Mouse (Mus musculus) G1E (cell line): ENCODE measurements around the gene Cdc14b. TPM values are rescaled to one million over a fixed set of nuclear protein-coding genes. Genes with fewer than 3 reads are reported as not detected.

Experiments used
- ATAC-seq: 2 replicates; pipeline ENCODE4 v1.8.0; 2016; ENCODE audit warnings: mild to moderate bottlenecking; ENCODE audit not compliant: insufficient number of reproducible peaks, poor library complexity, low FRiP score, severe bottlenecking; ENCODE audit errors: extremely low read depth
- DNase-seq: peaks from one replicate; pipeline ENCODE4 v3.0.0; 2012; ENCODE audit warnings: low spot score
- H3K27me3 ChIP-seq: 2 replicates; pipeline ENCODE4 v1.6.1; 2012; ENCODE audit warnings: mild to moderate bottlenecking, low read length, inconsistent platforms; ENCODE audit not compliant: insufficient read depth
- H3K36me3 ChIP-seq: replicated peaks from 2 replicates; pipeline ENCODE3; 2012; ENCODE audit warnings: mild to moderate bottlenecking, inconsistent platforms
- H3K4me1 ChIP-seq: 2 replicates; pipeline ENCODE4 v1.6.1; 2012; ENCODE audit warnings: low read depth, low read length, inconsistent platforms, mixed read lengths; ENCODE audit not compliant: insufficient read depth
- H3K4me3 ChIP-seq: 2 replicates; pipeline ENCODE4 v1.5.1; 2012; ENCODE audit warnings: low read depth, mild to moderate bottlenecking, inconsistent platforms, low read length, moderate library complexity, mixed read lengths
- H3K9me3 ChIP-seq: replicated peaks from 2 replicates; pipeline ENCODE4 v1.6.1; 2012; ENCODE audit warnings: inconsistent platforms
- CTCF ChIP-seq: IDR thresholded peaks from 2 replicates; pipeline ENCODE4 v1.5.1; 2012; ENCODE audit warnings: low read depth, low read length, inconsistent platforms, mixed read lengths
- GATA1 ChIP-seq: IDR thresholded peaks from 2 replicates; pipeline ENCODE4 v1.6.1; 2012; ENCODE audit warnings: borderline replicate concordance, low read length, inconsistent platforms, mixed read lengths
- GATA2 ChIP-seq: IDR thresholded peaks from 2 replicates; pipeline ENCODE4 v1.6.1; 2012; ENCODE audit warnings: low read depth, low read length, inconsistent platforms, borderline replicate concordance
- POLR2AphosphoS5 ChIP-seq: IDR thresholded peaks from 2 replicates; pipeline ENCODE4 v1.6.1; 2012; ENCODE audit warnings: low read depth, low read length, inconsistent platforms; ENCODE audit not compliant: insufficient replicate concordance
- TAL1 ChIP-seq: conservative IDR thresholded peaks from 2 replicates; pipeline ENCODE4 v1.6.1; 2012; ENCODE audit warnings: low read depth, low read length, inconsistent platforms, mixed read lengths
- polyA plus RNA-seq: library from polyadenylated mRNA; stranded (reverse); fragments of >175 nt; gene quantifications from 2 replicates; pipeline ENCODE4 v1.2.3, GENCODE M21; 2012
- total RNA-seq, 2 experiments: library from RNA; stranded (forward) in 1 of 2; stranded (reverse) in 1 of 2; fragments of 200-1000 nt in 1 of 2; fragments of >200 nt in 1 of 2; fragmentation: Nextera tagmentation in 1 of 2; gene quantifications; 2 replicates each; pipeline ENCODE4 v1.2.3; 2014 to 2017

Gene Cdc14b
- total and polyA plus RNA-seq, 3 experiments: 0.13 to 4.1 (median 2.3) TPM

DNA sequence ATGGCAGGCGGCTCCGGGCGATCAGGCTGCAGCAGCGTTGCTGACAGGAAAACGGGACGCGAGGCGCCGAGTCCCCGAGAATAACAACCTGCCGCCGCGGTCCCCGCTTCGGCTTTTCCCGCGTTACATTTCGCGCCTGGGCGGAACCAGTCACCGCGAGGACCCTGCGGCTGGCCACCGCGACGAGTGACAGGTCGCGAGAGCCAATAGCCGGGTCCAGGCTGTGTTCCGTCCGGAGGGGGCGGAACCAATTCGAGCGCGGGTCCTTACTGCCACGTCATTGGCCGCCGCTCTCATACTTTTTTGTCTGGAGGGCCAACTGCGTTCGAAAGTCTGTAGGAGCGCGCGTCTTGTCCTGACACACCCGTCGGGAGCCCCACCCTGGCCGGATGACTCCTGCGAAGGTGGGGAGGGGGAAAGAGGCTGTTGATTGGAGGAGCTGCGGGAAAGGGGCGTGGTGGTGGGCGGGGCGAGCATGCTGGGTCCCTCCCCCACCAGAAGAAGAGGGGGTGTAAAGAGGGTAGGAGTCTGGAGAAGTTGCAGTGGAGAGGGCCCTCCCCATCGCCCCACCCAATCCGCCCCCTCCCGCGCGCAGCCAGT, 121.9 kb downstream of the Cdc14b start, which contains the start of gene Zfp367:
TSS of gene Zfp367 (minus strand) at position 120 of the 600 bp plus-strand sequence.
- peak; percentile 90 for DNase-seq
- peak; percentile 92 for ATAC-seq
- H3K9me3 ChIP-seq: no peaks in the 10 kb centered on the region
- H3K27me3 ChIP-seq: no peaks in the 10 kb centered on the region
- peak within 1 kb of the TSS; percentile 99 for H3K4me3 ChIP-seq
- peaks cover 17% of the 10 kb centered on the region for H3K36me3 ChIP-seq
- TF ChIP-seq GATA1 (no peak), GATA2 (no peak), CTCF (no peak), POLR2AphosphoS5 (no peak), TAL1 (no peak)
- H3K4me1 ChIP-seq: peaks cover 37% of the 10 kb centered on the region

DNA sequence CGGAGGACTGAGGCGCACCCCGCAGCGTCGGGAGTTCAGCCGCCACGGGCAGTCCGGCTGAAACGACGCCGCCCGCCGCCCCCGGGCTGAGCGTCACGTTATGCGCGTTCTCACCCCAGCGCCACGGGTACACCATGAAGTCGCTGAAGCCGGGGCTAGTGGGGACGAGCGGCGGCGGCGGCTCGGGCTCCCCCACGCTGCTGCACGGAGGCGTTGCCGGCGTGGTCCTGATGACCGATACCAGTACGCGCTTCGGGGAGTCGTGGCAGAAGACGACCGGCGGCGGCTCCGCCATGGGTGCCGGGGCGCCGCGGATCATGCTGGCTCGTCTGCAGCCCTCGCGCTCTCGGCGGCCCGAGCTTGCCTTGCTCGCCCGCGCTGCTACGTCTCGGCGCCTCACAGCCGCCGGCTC, 122.4 kb downstream of the Cdc14b start:
- no peaks in the 10 kb centered on the region for H3K27me3 ChIP-seq
- ATAC-seq: no peak
- peak; percentile 8 for DNase-seq
- H3K36me3 ChIP-seq: peaks cover 17% of the 10 kb centered on the region
- H3K4me3 ChIP-seq: peak overlapping the region; percentile 99
- H3K9me3 ChIP-seq: no peaks in the 10 kb centered on the region
- no peak for TF ChIP-seq TAL1
- TF ChIP-seq GATA1: no peak
- TF ChIP-seq CTCF: no peak
- TF ChIP-seq POLR2AphosphoS5: no peak
- no peak for TF ChIP-seq GATA2
- H3K4me1 ChIP-seq: peaks cover 37% of the 10 kb centered on the region

DNA sequence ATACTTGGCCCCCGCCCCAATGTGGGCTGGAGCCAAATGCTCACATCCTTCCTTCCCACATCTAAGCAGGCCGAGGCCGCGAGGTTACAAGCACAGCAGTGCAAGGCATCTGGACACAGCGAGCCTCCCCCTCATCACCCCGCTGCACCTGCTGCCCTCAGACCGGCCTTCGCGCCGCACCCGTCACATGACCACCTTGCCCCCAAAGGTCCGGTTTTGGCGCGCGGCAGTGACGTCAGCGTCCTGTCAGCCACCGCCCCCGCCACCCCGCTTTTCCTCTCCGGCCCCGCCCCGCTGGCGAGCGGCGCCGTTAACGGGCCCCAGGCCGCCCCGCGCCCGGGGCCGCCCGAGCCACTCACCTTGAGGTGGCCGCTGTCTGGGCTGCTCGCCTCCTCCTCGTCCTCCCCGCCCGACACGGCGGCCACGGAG, 122.8 kb downstream of the Cdc14b start:
- DNase-seq (peak; percentile 51), ATAC-seq (no peak)
- Histone ChIP-seq H3K4me1 (peaks cover 37% of the 10 kb centered on the region), H3K9me3 (no peaks in the 10 kb centered on the region), H3K4me3 (peak overlapping the region; percentile 99), H3K36me3 (peaks cover 21% of the 10 kb centered on the region), H3K27me3 (no peaks in the 10 kb centered on the region)
- TF ChIP-seq POLR2AphosphoS5: no peak
- no peak for TF ChIP-seq GATA2
- TF ChIP-seq TAL1: no peak
- TF ChIP-seq GATA1: no peak
- no peak for TF ChIP-seq CTCF

DNA sequence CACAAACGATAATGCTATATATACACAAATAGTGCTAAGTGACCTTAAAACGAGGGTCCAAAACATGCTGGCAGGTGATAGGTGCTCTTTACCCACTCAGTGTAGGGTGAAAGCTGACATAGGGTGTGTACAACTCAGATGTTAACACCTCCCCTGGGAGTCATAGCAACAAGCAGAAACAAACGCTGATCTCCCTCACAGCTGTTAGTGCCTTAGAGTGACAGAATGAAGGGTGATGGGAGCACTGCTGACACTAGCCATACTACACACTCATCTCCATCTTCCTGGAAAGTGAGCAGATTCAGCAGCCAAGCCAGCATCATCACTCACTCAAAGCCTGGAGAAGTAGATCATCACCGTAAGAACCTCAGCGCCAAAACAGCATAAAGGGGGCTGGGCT, 125.0 kb downstream of the Cdc14b start:
- peaks cover 40% of the 10 kb centered on the region for H3K4me1 ChIP-seq
- TF ChIP-seq GATA2 (no peak), POLR2AphosphoS5 (no peak), GATA1 (no peak), CTCF (no peak), TAL1 (no peak)
- ATAC-seq: no peak
- no peaks in the 10 kb centered on the region for H3K27me3 ChIP-seq
- DNase-seq: no peak
- H3K9me3 ChIP-seq: no peaks in the 10 kb centered on the region
- peaks cover 30% of the 10 kb centered on the region for H3K36me3 ChIP-seq
- peak overlapping the region; percentile 31; the same call in 1 of the 2 replicates for H3K4me3 ChIP-seq

Other genes starting within 250 kb of the Cdc14b start
- not detected in 2 replicates for gene Hsd17b3, start 186.1 kb downstream of the Cdc14b start, total RNA-seq (2014; fragmentation: Nextera tagmentation)
- gene Hsd17b3, start 186.1 kb downstream of the Cdc14b start, total RNA-seq (2017): 0.22 TPM in 1 of 2 replicates, not detected in the other
- gene Hsd17b3, start 186.1 kb downstream of the Cdc14b start, polyA plus RNA-seq: not detected in 2 replicates
- gene Slc35d2, start 145.9 kb downstream of the Cdc14b start, total RNA-seq (2014; fragmentation: Nextera tagmentation): not detected in 2 replicates
- gene Slc35d2, start 145.9 kb downstream of the Cdc14b start, total RNA-seq (2017): 0.11 TPM in 1 of 2 replicates, not detected in the other
- gene Slc35d2, start 145.9 kb downstream of the Cdc14b start, polyA plus RNA-seq: not detected in 2 replicates
- 37.2 and 38.6 TPM in 2 replicates for gene Zfp367, start 122.1 kb downstream of the Cdc14b start, total RNA-seq (2014; fragmentation: Nextera tagmentation)
- gene Zfp367, start 122.1 kb downstream of the Cdc14b start, total RNA-seq (2017): 47.2 and 51.7 TPM in 2 replicates
- 6.6 and 7.0 TPM in 2 replicates for gene Zfp367, start 122.1 kb downstream of the Cdc14b start, polyA plus RNA-seq
- 22.0 and 34.1 TPM in 2 replicates for gene Habp4, start 113.5 kb downstream of the Cdc14b start, total RNA-seq (2014; fragmentation: Nextera tagmentation)
- gene Habp4, start 113.5 kb downstream of the Cdc14b start, total RNA-seq (2017): 10.5 and 12.4 TPM in 2 replicates
- 33.9 and 44.5 TPM in 2 replicates for gene Habp4, start 113.5 kb downstream of the Cdc14b start, polyA plus RNA-seq
- 25.7 and 29.9 TPM in 2 replicates for gene Aaed1, start 37.4 kb upstream of the Cdc14b start, total RNA-seq (2014; fragmentation: Nextera tagmentation)
- gene Aaed1, start 37.4 kb upstream of the Cdc14b start, total RNA-seq (2017): 15.9 and 16.0 TPM in 2 replicates
- gene Aaed1, start 37.4 kb upstream of the Cdc14b start, polyA plus RNA-seq: 2.1 and 4.2 TPM in 2 replicates
- gene Ctsl, start 95.6 kb upstream of the Cdc14b start, total RNA-seq (2014; fragmentation: Nextera tagmentation): 34.8 and 40.0 TPM in 2 replicates
- gene Ctsl, start 95.6 kb upstream of the Cdc14b start, total RNA-seq (2017): 93.2 and 97.1 TPM in 2 replicates
- 0.38 and 0.45 TPM in 2 replicates for gene Ctsl, start 95.6 kb upstream of the Cdc14b start, polyA plus RNA-seq
- 0.23 and 1.0 TPM in 2 replicates for gene Cdk20, start 157.0 kb upstream of the Cdc14b start, total RNA-seq (2014; fragmentation: Nextera tagmentation)
- gene Cdk20, start 157.0 kb upstream of the Cdc14b start, total RNA-seq (2017): 0.60 and 1.3 TPM in 2 replicates
- gene Cdk20, start 157.0 kb upstream of the Cdc14b start, polyA plus RNA-seq: 1.7 and 2.0 TPM in 2 replicates
- gene Fam240b, start 222.5 kb upstream of the Cdc14b start, total RNA-seq (2014; fragmentation: Nextera tagmentation): not detected in 2 replicates
- not detected in 2 replicates for gene Fam240b, start 222.5 kb upstream of the Cdc14b start, total RNA-seq (2017)
- gene Fam240b, start 222.5 kb upstream of the Cdc14b start, polyA plus RNA-seq: not detected in 2 replicates